Mouse (Mus musculus) embryonic facial prominence, embryonic 13.5 days (tissue): ENCODE measurements around the gene Pskh1. TPM values are rescaled to one million over a fixed set of nuclear protein-coding genes. Genes with fewer than 3 reads are reported as not detected.

Experiments used
- ATAC-seq: fragments of 200-750 bp; cut with Nextera tagmentation; 2 replicates; pipeline ENCODE4 v1.8.0; 2017; ENCODE audit warnings: low read depth; ENCODE audit not compliant: insufficient number of reproducible peaks, insufficient read depth, low FRiP score, low TSS enrichment
- H3K27ac ChIP-seq: fragments of 300-500 bp; sonication (generic); 2 replicates; pipeline ENCODE4 v1.5.1; 2015; ENCODE audit warnings: moderate library complexity, mild to moderate bottlenecking, inconsistent platforms
- H3K27me3 ChIP-seq: fragments of 300-500 bp; sonication (generic); 2 replicates; pipeline ENCODE4 v1.6.1; 2015; ENCODE audit warnings: mild to moderate bottlenecking, inconsistent platforms
- H3K36me3 ChIP-seq: fragments of 300-500 bp; sonication (generic); 2 replicates; pipeline ENCODE4 v1.6.1; 2015; ENCODE audit warnings: mild to moderate bottlenecking, inconsistent platforms
- H3K4me1 ChIP-seq: fragments of 300-500 bp; sonication (generic); 2 replicates; pipeline ENCODE4 v1.6.1; 2015; ENCODE audit warnings: inconsistent platforms
- H3K4me2 ChIP-seq: fragments of 300-500 bp; sonication (generic); 2 replicates; pipeline ENCODE4 v1.6.1; 2015; ENCODE audit warnings: moderate library complexity, mild to moderate bottlenecking, inconsistent platforms
- H3K4me3 ChIP-seq: fragments of 300-500 bp; sonication (generic); 2 replicates; pipeline ENCODE4 v1.5.1; 2015; ENCODE audit warnings: mild to moderate bottlenecking, inconsistent platforms
- H3K9ac ChIP-seq: fragments of 300-500 bp; sonication (generic); 2 replicates; pipeline ENCODE4 v1.6.1; 2015; ENCODE audit warnings: mild to moderate bottlenecking, inconsistent platforms
- H3K9me3 ChIP-seq: fragments of 300-500 bp; sonication (generic); 2 replicates; pipeline ENCODE4 v1.6.1; 2016; ENCODE audit warnings: inconsistent platforms
- WGBS: fragments of 180-500 bp; shearing (Covaris S2); methylation state at CpG from one replicate; pipeline ENCODE4 v1.1.7; 2015; ENCODE audit warnings: mixed read lengths; 5-methylcytosine and 5-hydroxymethylcytosine counted together
- polyA plus RNA-seq: library from polyadenylated mRNA; unstranded; fragments of >200 nt; fragmentation: Nextera tagmentation; extraction: Ambion mirVana; gene quantifications from 2 replicates; pipeline ENCODE4 v1.2.1, GENCODE M21; 2015

The Pskh1 gene
- polyA plus RNA-seq, 1 experiment from 2014 or later = 43.2 TPM

- ATAC-seq = no peak
- Histone ChIP-seq H3K4me3 (no peak overlapping the region), H3K27me3 (no peaks in the 10 kb centered on the region), H3K9ac (no peak overlapping the region), H3K27ac (no peak overlapping the region), H3K9me3 (no peaks in the 10 kb centered on the region), H3K36me3 (peaks cover 14% of the 10 kb centered on the region), H3K4me1 (peaks cover 18% of the 10 kb centered on the region), H3K4me2 (no peak overlapping the region)
- 77% methylated on average over 9 of the region's 9 CpGs for WGBS
Observed at GRCm38 (mm10) chr8:105897801-105898480, 2.3 kb upstream of the Pskh1 start.

- H3K27me3 ChIP-seq = no peaks in the 10 kb centered on the region
- H3K27ac ChIP-seq = peak overlapping the region; percentile 91
- H3K36me3 ChIP-seq = no peaks in the 10 kb centered on the region
- no peaks in the 10 kb centered on the region for H3K9me3 ChIP-seq
- ATAC-seq = no peak
- peak overlapping the region; percentile 99 for H3K9ac ChIP-seq
- peak overlapping the region; percentile 73 for H3K4me2 ChIP-seq
- 27% methylated on average over 16 of the region's 16 CpGs for WGBS
- peaks cover 12% of the 10 kb centered on the region for H3K4me1 ChIP-seq
- H3K4me3 ChIP-seq = peak overlapping the region; percentile 94
Observed at GRCm38 (mm10) chr8:105900941-105901616, 838 bp downstream of the Pskh1 start.

- H3K4me1 ChIP-seq = no peaks in the 10 kb centered on the region
- 95% methylated on average over 3 of the region's 3 CpGs for WGBS
- H3K27me3 ChIP-seq = no peaks in the 10 kb centered on the region
- H3K9ac ChIP-seq = no peak overlapping the region
- no peak overlapping the region for H3K4me3 ChIP-seq
- H3K27ac ChIP-seq = no peak overlapping the region
- no peaks in the 10 kb centered on the region for H3K9me3 ChIP-seq
- ATAC-seq = no peak
- H3K4me2 ChIP-seq = no peak overlapping the region
- peaks cover 50% of the 10 kb centered on the region for H3K36me3 ChIP-seq
Observed at GRCm38 (mm10) chr8:105919390-105919789, 19.1 kb downstream of the Pskh1 start.

- no peak for ATAC-seq
- Histone ChIP-seq H3K27ac (no peak overlapping the region), H3K36me3 (peaks cover 25% of the 10 kb centered on the region), H3K4me3 (no peak overlapping the region), H3K4me1 (no peaks in the 10 kb centered on the region), H3K9me3 (no peaks in the 10 kb centered on the region), H3K27me3 (no peaks in the 10 kb centered on the region), H3K9ac (no peak overlapping the region), H3K4me2 (no peak overlapping the region)
- WGBS = 74% methylated on average over 3 of the region's 3 CpGs
Observed at GRCm38 (mm10) chr8:105925123-105925522, 24.9 kb downstream of the Pskh1 start.

GRCm38 (mm10) chr8:105930602-105931001, 30.4 kb downstream of the Pskh1 start:
- Histone ChIP-seq H3K4me2 (no peak overlapping the region), H3K27me3 (no peaks in the 10 kb centered on the region), H3K9me3 (no peaks in the 10 kb centered on the region), H3K4me3 (no peak overlapping the region), H3K27ac (no peak overlapping the region), H3K4me1 (no peaks in the 10 kb centered on the region; the same call in 1 of the 2 replicates), H3K36me3 (peaks cover 49% of the 10 kb centered on the region), H3K9ac (peak overlapping the region; percentile 46; the same call in 1 of the 2 replicates)
- 22% methylated on average over 8 of the region's 8 CpGs for WGBS
- ATAC-seq = no peak

DNA sequence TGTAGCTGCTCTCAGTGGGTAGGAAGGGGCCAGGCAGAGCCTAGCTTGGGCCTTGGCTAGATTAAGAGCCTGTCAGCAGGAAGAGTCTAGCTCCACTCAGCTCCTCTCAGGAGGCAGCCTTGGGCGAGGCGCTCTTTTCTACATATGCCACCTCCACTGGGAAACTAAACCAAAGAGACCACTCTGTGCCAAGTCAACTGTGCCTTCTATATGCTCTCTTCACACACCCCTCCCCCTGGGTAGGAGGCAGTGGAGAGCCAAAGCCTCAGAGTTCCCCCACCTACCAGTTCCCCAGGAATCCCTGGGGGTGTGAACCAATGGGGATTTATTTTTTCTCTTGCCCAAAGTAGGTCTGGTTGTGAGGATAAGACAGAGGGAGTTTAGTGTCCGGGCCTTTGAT, 31.0 kb downstream of the Pskh1 start:
- WGBS = 90% methylated on average over 3 of the region's 3 CpGs

DNA sequence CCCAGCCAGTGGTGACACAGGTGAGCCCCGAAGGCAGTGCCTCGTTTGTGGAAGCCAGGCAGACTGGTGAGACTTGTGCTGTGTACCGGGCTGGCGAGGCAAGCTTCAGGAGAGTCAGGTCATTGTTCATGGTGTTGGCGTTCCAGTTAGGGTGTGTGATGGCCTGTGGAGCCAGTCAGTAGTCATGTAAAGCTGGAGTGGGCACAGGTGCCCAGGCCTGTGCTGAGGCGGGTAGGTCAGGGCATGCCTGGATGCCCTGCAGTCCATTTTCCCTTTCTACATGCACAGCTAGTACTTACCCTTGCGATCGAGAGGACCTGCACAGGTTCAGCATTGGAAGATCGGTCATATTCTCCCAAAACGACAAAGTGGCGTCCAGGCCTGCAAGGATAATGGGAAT, 32.3 kb downstream of the Pskh1 start:
- Histone ChIP-seq H3K9ac (no peak overlapping the region), H3K4me1 (peaks cover 12% of the 10 kb centered on the region), H3K9me3 (no peaks in the 10 kb centered on the region), H3K4me2 (no peak overlapping the region), H3K27me3 (no peaks in the 10 kb centered on the region), H3K4me3 (no peak overlapping the region), H3K36me3 (peaks cover 49% of the 10 kb centered on the region), H3K27ac (no peak overlapping the region)
- 90% methylated on average over 11 of the region's 11 CpGs for WGBS
- no peak for ATAC-seq

More for the DNA sequence above, 31.0 kb downstream of the Pskh1 start:
- Histone ChIP-seq H3K27me3 (no peaks in the 10 kb centered on the region), H3K4me3 (no peak overlapping the region), H3K9ac (no peak overlapping the region), H3K36me3 (peaks cover 49% of the 10 kb centered on the region), H3K9me3 (no peaks in the 10 kb centered on the region), H3K27ac (no peak overlapping the region), H3K4me2 (no peak overlapping the region), H3K4me1 (peaks cover 6% of the 10 kb centered on the region)
- 0 out of 2 replicates have a peak, but pooled peaks have one; percentile 18 for ATAC-seq

- H3K27me3 ChIP-seq = no peaks in the 10 kb centered on the region
Observed at GRCm38 (mm10) chr8:105933762-105934161, 33.5 kb downstream of the Pskh1 start, which contains the start of gene Ctrl. Ctrl (minus strand) TSS chr8:105933862.

DNA sequence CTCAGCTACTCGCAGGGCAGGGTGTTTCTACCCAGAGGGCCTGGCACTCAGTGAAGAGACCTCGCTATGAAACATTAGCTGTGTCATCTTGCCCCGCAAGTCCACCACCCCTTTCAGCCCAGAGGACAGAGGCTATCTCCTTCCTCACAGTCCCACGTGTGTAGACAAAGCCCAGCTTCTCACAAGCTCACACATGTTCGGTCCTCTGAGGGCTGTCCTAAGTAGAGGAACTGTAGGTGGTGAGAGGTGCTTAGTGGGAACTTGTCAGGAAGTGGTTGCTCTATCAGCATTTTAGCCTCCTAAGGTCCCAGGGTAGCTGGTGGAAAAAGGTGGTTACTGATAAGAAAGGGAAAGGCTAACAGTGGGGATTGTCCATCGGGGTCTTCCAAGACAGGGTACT, 34.9 kb downstream of the Pskh1 start:
- Histone ChIP-seq H3K27ac (no peak overlapping the region), H3K4me1 (peaks cover 20% of the 10 kb centered on the region), H3K4me3 (no peak overlapping the region), H3K4me2 (no peak overlapping the region), H3K9me3 (no peaks in the 10 kb centered on the region), H3K27me3 (no peaks in the 10 kb centered on the region), H3K36me3 (peaks cover 44% of the 10 kb centered on the region), H3K9ac (no peak overlapping the region)
- WGBS = 77% methylated on average over 6 of the region's 6 CpGs
- no peak for ATAC-seq

More at GRCm38 (mm10) chr8:105933762-105934161, 33.5 kb downstream of the Pskh1 start, which contains the start of gene Ctrl:
- 91% methylated on average over 2 of the region's 2 CpGs for WGBS
- ATAC-seq = no peak
- Histone ChIP-seq H3K4me1 (peaks cover 20% of the 10 kb centered on the region), H3K36me3 (peaks cover 49% of the 10 kb centered on the region), H3K4me3 (no peak within 1 kb of the TSS), H3K9ac (no peak within 1 kb of the TSS), H3K4me2 (no peak within 1 kb of the TSS), H3K27ac (no peak within 1 kb of the TSS), H3K9me3 (no peaks in the 10 kb centered on the region)

GRCm38 (mm10) chr8:105935863-105936603, 35.8 kb downstream of the Pskh1 start:
- Histone ChIP-seq H3K9me3 (no peaks in the 10 kb centered on the region), H3K4me3 (peak overlapping the region; percentile 79), H3K36me3 (peaks cover 38% of the 10 kb centered on the region), H3K4me1 (peaks cover 20% of the 10 kb centered on the region), H3K27me3 (no peaks in the 10 kb centered on the region), H3K4me2 (peak overlapping the region; percentile 95), H3K9ac (peak overlapping the region; percentile 82), H3K27ac (no peak overlapping the region)
- no peak for ATAC-seq
- WGBS = 26% methylated on average over 7 of the region's 7 CpGs

DNA sequence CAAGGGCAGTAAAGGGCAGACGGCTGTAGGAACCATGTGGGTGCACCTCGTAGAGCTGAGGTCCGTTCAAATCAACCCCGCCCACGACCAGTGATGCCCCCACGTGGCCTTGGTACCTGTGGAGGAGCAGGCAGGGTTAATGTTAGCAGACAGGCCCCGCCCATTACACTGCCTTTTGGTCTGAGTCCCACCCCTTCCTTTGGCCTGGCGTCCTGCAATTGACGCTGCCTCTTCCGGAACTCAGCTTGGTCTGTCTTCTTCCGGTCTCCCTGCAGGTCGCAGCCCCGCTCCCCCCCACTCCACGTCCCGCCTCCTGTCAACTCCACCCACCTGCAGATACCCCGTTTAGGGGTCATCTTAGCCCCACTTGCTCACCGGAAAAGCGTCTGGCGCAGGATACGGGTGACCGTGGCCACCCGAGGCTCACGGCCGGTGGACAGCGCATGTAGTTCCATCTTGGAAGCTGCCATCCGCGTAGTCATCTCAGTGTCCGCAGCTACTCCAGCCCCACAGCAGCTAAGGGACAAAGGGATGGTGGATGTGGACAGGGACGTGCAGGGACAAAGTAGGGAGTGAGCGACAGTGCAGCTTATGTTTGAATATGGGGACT, 36.7 kb downstream of the Pskh1 start:
- WGBS = under 1% methylated on average over 30 of the region's 30 CpGs
- Histone ChIP-seq H3K4me1 (peaks cover 20% of the 10 kb centered on the region), H3K27ac (peak overlapping the region; percentile 81), H3K4me2 (peak overlapping the region; percentile 95), H3K36me3 (peaks cover 38% of the 10 kb centered on the region), H3K9ac (peak overlapping the region; percentile 82), H3K4me3 (peak overlapping the region; percentile 79), H3K9me3 (no peaks in the 10 kb centered on the region), H3K27me3 (no peaks in the 10 kb centered on the region)
- peak; percentile 80 for ATAC-seq
